ENCODE assay signal across 14 mouse cellular contexts in the genomic region with DNA sequence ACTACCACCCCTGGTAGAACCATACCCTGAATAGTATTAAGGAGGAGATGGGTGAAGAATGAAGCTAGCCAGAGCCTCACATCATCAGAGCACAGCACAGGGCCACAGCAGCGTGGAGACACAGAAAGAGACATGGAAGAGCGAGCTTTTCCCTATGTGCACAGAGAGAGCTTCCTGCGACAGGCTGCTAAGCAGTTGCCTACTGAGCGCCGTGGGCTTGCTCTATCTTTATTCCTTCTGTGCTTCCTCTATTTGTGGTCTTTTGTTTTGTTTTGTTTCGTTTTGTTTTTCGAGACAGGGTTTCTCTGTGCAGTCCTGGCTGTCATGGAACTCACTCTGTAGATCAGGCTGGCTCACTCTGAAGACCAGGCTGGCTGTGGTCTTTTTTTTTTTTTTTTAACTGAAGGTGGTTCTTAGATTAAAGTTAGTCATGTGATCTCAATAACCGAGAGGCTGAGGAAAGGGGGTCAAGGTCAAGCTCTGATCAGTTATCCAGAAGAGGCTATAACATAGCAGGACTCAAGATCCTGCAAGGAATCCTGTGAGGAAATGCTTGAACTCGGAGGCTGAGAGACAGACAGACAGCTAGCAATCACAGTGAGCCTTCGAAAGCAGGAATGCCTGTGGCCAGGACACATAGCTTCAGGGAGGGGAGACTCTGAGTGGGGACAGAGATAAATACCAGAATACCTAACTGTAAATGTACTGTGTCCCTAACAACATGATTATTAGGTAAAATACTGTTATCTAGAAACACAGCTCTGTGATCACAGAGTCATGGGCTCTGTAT.
DNase-seq lines count a peak whose midpoint lies in the region; ATAC-seq and TF ChIP-seq lines count a peak whose summit lies in the region.
"Had no signal": no experiment of that assay in that cellular context is flagged by ENCODE, and none has a peak within 500 bp of the region (broad histone marks: within the 10 kb centered on the region; RNA-seq: fewer than 3 reads in every experiment).

No protein-coding gene starts in this region.

- WGBS in kidney, adult 2 months, result 66% methylated on average over 10 of the region's 10 CpGs
- WGBS in liver, embryonic 11.5 days, result 41% methylated on average over 10 of the region's 10 CpGs

- TF ChIP-seq CTCF in kidney, adult 2 months (conservative IDR thresholded peaks at IDR 0.05; ENCODE audit: insufficient read depth, insufficient read length, low read depth, low read length), result no peak

- H3K27ac ChIP-seq in kidney, adult 2 months (ENCODE audit: insufficient read depth, low read depth, low read length), result peak overlapping the region; percentile 80
- peak overlapping the region; percentile 26; the same call in 1 of the 2 replicates for H3K27ac ChIP-seq in liver, embryonic 11.5 days (ENCODE audit: low read depth, low read length)
- H3K27ac ChIP-seq: midbrain, embryonic 12.5 days had no signal

- no peak overlapping the region for H3K4me3 ChIP-seq in kidney, adult 2 months (ENCODE audit: insufficient read depth, low read depth, low read length)
- no peak overlapping the region for H3K4me3 ChIP-seq in liver, embryonic 11.5 days (ENCODE audit: low read depth, low read length)
- H3K4me3 ChIP-seq: erythroblast, embryonic 14.5 days; midbrain, embryonic 12.5 days; stomach, embryonic 15.5 days had no signal

- ATAC-seq in common myeloid progenitor, adult 5-6 weeks (replicated peaks; ENCODE audit: low read depth, poor library complexity, severe bottlenecking), result peak; percentile 37
- peak; percentile 37; the same call in 1 of the 2 replicates for ATAC-seq in liver, embryonic 11.5 days (replicated peaks; ENCODE audit: low FRiP score)
- peak; percentile 81 for ATAC-seq in megakaryocyte-erythroid progenitor cell, adult 5-6 weeks (replicated peaks; ENCODE audit: low FRiP score, low TSS enrichment, poor library complexity, severe bottlenecking)

- no peak for TF ChIP-seq POLR2A in kidney, adult 2 months (IDR thresholded peaks at IDR 0.05; ENCODE audit: low read depth, low read length)

- H3K9ac ChIP-seq in liver, embryonic 11.5 days (ENCODE audit: low read depth, low read length), result no peak overlapping the region
- H3K9ac ChIP-seq: midbrain, embryonic 12.5 days; stomach, embryonic 15.5 days had no signal

- peaks cover 3% of the 10 kb centered on the region; the same call in 1 of the 2 replicates for H3K9me3 ChIP-seq in liver, embryonic 11.5 days (ENCODE audit: control insufficient read depth, low read length)
- H3K9me3 ChIP-seq: midbrain, embryonic 12.5 days; stomach, embryonic 15.5 days had no signal

- no peaks in the 10 kb centered on the region for H3K27me3 ChIP-seq in kidney, adult 2 months (replicated peaks; ENCODE audit: control insufficient read depth, insufficient read depth, low read length)
- H3K27me3 ChIP-seq in liver, embryonic 11.5 days (replicated peaks; ENCODE audit: control insufficient read depth, insufficient read depth, low read length), result no peaks in the 10 kb centered on the region
- H3K27me3 ChIP-seq: midbrain, embryonic 12.5 days; stomach, embryonic 15.5 days had no signal

- DNase-seq in kidney, adult 2 months, result no peak
- no peak for DNase-seq in kidney, postnatal 4 days
- no peak for DNase-seq in liver, embryonic 11.5 days (ENCODE audit: low spot score)
- no peak for DNase-seq in cerebellum, adult 8-10 months
- DNase-seq in cerebellum, postnatal 36 days, result no peak
- DNase-seq: adrenal gland, adult 8-10 months; embryo, embryonic 11 days; lung, embryonic 14.5 days; thymus, postnatal 36 days had no signal

- H3K4me2 ChIP-seq in liver, embryonic 11.5 days, result peak overlapping the region; percentile 5; the same call in 1 of the 2 replicates
- H3K4me2 ChIP-seq: lung, embryonic 14.5 days; midbrain, embryonic 12.5 days; stomach, embryonic 15.5 days had no signal

- H3K4me1 ChIP-seq in kidney, adult 2 months (ENCODE audit: control insufficient read depth, insufficient read depth, low read length), result peaks cover 57% of the 10 kb centered on the region
- H3K4me1 ChIP-seq in liver, embryonic 11.5 days (replicated peaks; ENCODE audit: control insufficient read depth, insufficient read depth, low read length), result peaks cover 46% of the 10 kb centered on the region
- H3K4me1 ChIP-seq: midbrain, embryonic 12.5 days had no signal

- H3K36me3 ChIP-seq in kidney, adult 2 months (ENCODE audit: control insufficient read depth, insufficient read depth, low read length), result peaks cover 4% of the 10 kb centered on the region; the same call in 1 of the 2 replicates
- 0 out of 2 replicates have a peak, but pooled peaks cover 2% of the 10 kb centered on the region for H3K36me3 ChIP-seq in liver, embryonic 11.5 days (ENCODE audit: control insufficient read depth, insufficient read depth, low read length)
- H3K36me3 ChIP-seq: midbrain, embryonic 12.5 days; stomach, embryonic 15.5 days had no signal
